Mouse (Mus musculus): ENCODE data around the gene Psap. TPM values are rescaled to one million over a fixed set of nuclear protein-coding genes. Genes with fewer than 3 reads are reported as not detected.
"Not testable (repeated sequence)": the region's sequence is repeated elsewhere in the genome, so short reads cannot be mapped to it uniquely, and the experiment has no call there.

Gene Psap
- polyA plus RNA-seq, 1 experiment from 2014 or later = 124 TPM

- ATAC-seq (ENCODE audit: low read depth) (no peak), DNase-seq (ENCODE audit: low spot score) (no peak)
- no peak overlapping the region for H3K4me3 ChIP-seq (ENCODE audit: low read depth, low read length)
Observed at GRCm38 (mm10) chr10:60243941-60244340, 33.5 kb upstream of the Psap start.

GRCm38 (mm10) chr10:60245041-60245440, 32.4 kb upstream of the Psap start:
- H3K4me1 ChIP-seq (ENCODE audit: control insufficient read depth, insufficient read depth, low read length) = no peaks in the 10 kb centered on the region
- no peak overlapping the region for H3K27ac ChIP-seq (replicated peaks; ENCODE audit: low read depth, low read length)
- H3K4me2 ChIP-seq (ENCODE audit: low read depth, low read length) = no peak overlapping the region
- no peak overlapping the region for H3K9ac ChIP-seq (ENCODE audit: low read depth, low read length)
- no peaks in the 10 kb centered on the region for H3K9me3 ChIP-seq (ENCODE audit: control insufficient read depth, low read length)
- peak; percentile 91 for DNase-seq (ENCODE audit: low spot score)
- H3K27me3 ChIP-seq (replicated peaks; ENCODE audit: control insufficient read depth, insufficient read depth, low read length) = no peaks in the 10 kb centered on the region
- no peaks in the 10 kb centered on the region for H3K36me3 ChIP-seq (ENCODE audit: control insufficient read depth, insufficient read depth, low read length)
- ATAC-seq (ENCODE audit: low read depth) = peak; percentile 73
- WGBS = 3% methylated on average over 8 of the region's 8 CpGs
- no peak overlapping the region for H3K4me3 ChIP-seq (ENCODE audit: low read depth, low read length)

More at GRCm38 (mm10) chr10:60243941-60244340, 33.5 kb upstream of the Psap start:
- no peak overlapping the region for H3K4me2 ChIP-seq (ENCODE audit: low read depth, low read length)
- no peaks in the 10 kb centered on the region for H3K9me3 ChIP-seq (ENCODE audit: control insufficient read depth, low read length)
- no peaks in the 10 kb centered on the region for H3K4me1 ChIP-seq (ENCODE audit: control insufficient read depth, insufficient read depth, low read length)
- no peak overlapping the region for H3K27ac ChIP-seq (replicated peaks; ENCODE audit: low read depth, low read length)
- H3K36me3 ChIP-seq (ENCODE audit: control insufficient read depth, insufficient read depth, low read length) = no peaks in the 10 kb centered on the region
- WGBS = 85% methylated on average over 5 of the region's 5 CpGs
- no peaks in the 10 kb centered on the region for H3K27me3 ChIP-seq (replicated peaks; ENCODE audit: control insufficient read depth, insufficient read depth, low read length)
- no peak overlapping the region for H3K9ac ChIP-seq (ENCODE audit: low read depth, low read length)

GRCm38 (mm10) chr10:60245635-60246034, 31.8 kb upstream of the Psap start:
- no peak for DNase-seq (ENCODE audit: low spot score)
- Histone ChIP-seq H3K9me3 (ENCODE audit: control insufficient read depth, low read length) (no peaks in the 10 kb centered on the region), H3K9ac (ENCODE audit: low read depth, low read length) (no peak overlapping the region), H3K27ac (replicated peaks; ENCODE audit: low read depth, low read length) (no peak overlapping the region), H3K4me3 (ENCODE audit: low read depth, low read length) (no peak overlapping the region), H3K4me2 (ENCODE audit: low read depth, low read length) (no peak overlapping the region), H3K27me3 (replicated peaks; ENCODE audit: control insufficient read depth, insufficient read depth, low read length) (no peaks in the 10 kb centered on the region), H3K36me3 (ENCODE audit: control insufficient read depth, insufficient read depth, low read length) (no peaks in the 10 kb centered on the region), H3K4me1 (ENCODE audit: control insufficient read depth, insufficient read depth, low read length) (no peaks in the 10 kb centered on the region)
- no peak for ATAC-seq (ENCODE audit: low read depth)
- WGBS = 74% methylated on average over 7 of the region's 7 CpGs

GRCm38 (mm10) chr10:60246519-60246918, 30.9 kb upstream of the Psap start:
- DNase-seq (ENCODE audit: low spot score) = peak; percentile 34
- H3K27me3 ChIP-seq (replicated peaks; ENCODE audit: control insufficient read depth, insufficient read depth, low read length) = no peaks in the 10 kb centered on the region
- no peak overlapping the region for H3K4me3 ChIP-seq (ENCODE audit: low read depth, low read length)
- H3K4me1 ChIP-seq (ENCODE audit: control insufficient read depth, insufficient read depth, low read length) = no peaks in the 10 kb centered on the region
- ATAC-seq (ENCODE audit: low read depth) = no peak
- H3K36me3 ChIP-seq (ENCODE audit: control insufficient read depth, insufficient read depth, low read length) = no peaks in the 10 kb centered on the region
- H3K27ac ChIP-seq (replicated peaks; ENCODE audit: low read depth, low read length) = no peak overlapping the region
- H3K4me2 ChIP-seq (ENCODE audit: low read depth, low read length) = no peak overlapping the region
- no peaks in the 10 kb centered on the region for H3K9me3 ChIP-seq (ENCODE audit: control insufficient read depth, low read length)
- 42% methylated on average over 5 of the region's 5 CpGs for WGBS
- no peak overlapping the region for H3K9ac ChIP-seq (ENCODE audit: low read depth, low read length)

- not testable (repeated sequence) for ATAC-seq (ENCODE audit: low read depth); H3K4me3 ChIP-seq (ENCODE audit: low read depth, low read length); H3K9ac ChIP-seq (ENCODE audit: low read depth, low read length); H3K27me3 ChIP-seq (replicated peaks; ENCODE audit: control insufficient read depth, insufficient read depth, low read length); H3K27ac ChIP-seq (replicated peaks; ENCODE audit: low read depth, low read length); H3K4me1 ChIP-seq (ENCODE audit: control insufficient read depth, insufficient read depth, low read length); DNase-seq (ENCODE audit: low spot score); H3K4me2 ChIP-seq (ENCODE audit: low read depth, low read length); H3K9me3 ChIP-seq (ENCODE audit: control insufficient read depth, low read length); H3K36me3 ChIP-seq (ENCODE audit: control insufficient read depth, insufficient read depth, low read length)
- WGBS = 83% methylated on average over 3 of the region's 3 CpGs
Observed at GRCm38 (mm10) chr10:60248345-60248744, 29.1 kb upstream of the Psap start.

- 73% methylated on average over 13 of the region's 13 CpGs for WGBS
- H3K27ac ChIP-seq (replicated peaks; ENCODE audit: low read depth, low read length) = no peak overlapping the region
- H3K4me3 ChIP-seq (ENCODE audit: low read depth, low read length) = no peak overlapping the region
- no peaks in the 10 kb centered on the region for H3K27me3 ChIP-seq (replicated peaks; ENCODE audit: control insufficient read depth, insufficient read depth, low read length)
- DNase-seq (ENCODE audit: low spot score) (no peak), ATAC-seq (ENCODE audit: low read depth) (no peak)
- H3K36me3 ChIP-seq (ENCODE audit: control insufficient read depth, insufficient read depth, low read length) = no peaks in the 10 kb centered on the region
- H3K4me2 ChIP-seq (ENCODE audit: low read depth, low read length) = no peak overlapping the region
- no peaks in the 10 kb centered on the region for H3K9me3 ChIP-seq (ENCODE audit: control insufficient read depth, low read length)
- no peak overlapping the region for H3K9ac ChIP-seq (ENCODE audit: low read depth, low read length)
- H3K4me1 ChIP-seq (ENCODE audit: control insufficient read depth, insufficient read depth, low read length) = no peaks in the 10 kb centered on the region
Observed at GRCm38 (mm10) chr10:60250426-60250965, 26.9 kb upstream of the Psap start.

- H3K27ac ChIP-seq (replicated peaks; ENCODE audit: low read depth, low read length) = no peak overlapping the region
- H3K4me2 ChIP-seq (ENCODE audit: low read depth, low read length) = no peak overlapping the region
- ATAC-seq (ENCODE audit: low read depth) = no peak
- no peaks in the 10 kb centered on the region for H3K4me1 ChIP-seq (ENCODE audit: control insufficient read depth, insufficient read depth, low read length)
- no peak for DNase-seq (ENCODE audit: low spot score)
- no peak overlapping the region for H3K4me3 ChIP-seq (ENCODE audit: low read depth, low read length)
- H3K9me3 ChIP-seq (ENCODE audit: control insufficient read depth, low read length) = no peaks in the 10 kb centered on the region
- no peaks in the 10 kb centered on the region for H3K36me3 ChIP-seq (ENCODE audit: control insufficient read depth, insufficient read depth, low read length)
- 62% methylated on average over 2 of the region's 4 CpGs for WGBS
- H3K27me3 ChIP-seq (replicated peaks; ENCODE audit: control insufficient read depth, insufficient read depth, low read length) = no peaks in the 10 kb centered on the region
- H3K9ac ChIP-seq (ENCODE audit: low read depth, low read length) = no peak overlapping the region
Observed at GRCm38 (mm10) chr10:60252187-60252586, 25.2 kb upstream of the Psap start.

- Histone ChIP-seq H3K27me3 (replicated peaks; ENCODE audit: control insufficient read depth, insufficient read depth, low read length) (no peaks in the 10 kb centered on the region), H3K9ac (ENCODE audit: low read depth, low read length) (no peak overlapping the region), H3K36me3 (ENCODE audit: control insufficient read depth, insufficient read depth, low read length) (no peaks in the 10 kb centered on the region), H3K4me3 (ENCODE audit: low read depth, low read length) (no peak overlapping the region), H3K4me2 (ENCODE audit: low read depth, low read length) (no peak overlapping the region), H3K9me3 (ENCODE audit: control insufficient read depth, low read length) (no peaks in the 10 kb centered on the region), H3K4me1 (ENCODE audit: control insufficient read depth, insufficient read depth, low read length) (no peaks in the 10 kb centered on the region), H3K27ac (replicated peaks; ENCODE audit: low read depth, low read length) (no peak overlapping the region)
- no peak for ATAC-seq (ENCODE audit: low read depth)
- DNase-seq (ENCODE audit: low spot score) = no peak
- WGBS = 65% methylated on average over 4 of the region's 4 CpGs
Observed at GRCm38 (mm10) chr10:60252606-60253005, 24.8 kb upstream of the Psap start.

GRCm38 (mm10) chr10:60256088-60256487, 21.3 kb upstream of the Psap start:
- 77% methylated on average over 6 of the region's 6 CpGs for whole genome bisulfite sequencing
- no peak; the same call in 1 of the 2 replicates for ATAC-seq (ENCODE audit: low read depth)
- no peaks in the 10 kb centered on the region for H3K36me3 ChIP-seq (ENCODE audit: control insufficient read depth, insufficient read depth, low read length)
- no peaks in the 10 kb centered on the region for H3K27me3 ChIP-seq (replicated peaks; ENCODE audit: control insufficient read depth, insufficient read depth, low read length)
- H3K27ac ChIP-seq (replicated peaks; ENCODE audit: low read depth, low read length) = no peak overlapping the region
- no peak overlapping the region for H3K4me2 ChIP-seq (ENCODE audit: low read depth, low read length)
- DNase-seq (ENCODE audit: low spot score) = no peak
- H3K4me3 ChIP-seq (ENCODE audit: low read depth, low read length) = no peak overlapping the region
- H3K9me3 ChIP-seq (ENCODE audit: control insufficient read depth, low read length) = no peaks in the 10 kb centered on the region
- no peak overlapping the region for H3K9ac ChIP-seq (ENCODE audit: low read depth, low read length)
- no peaks in the 10 kb centered on the region for H3K4me1 ChIP-seq (ENCODE audit: control insufficient read depth, insufficient read depth, low read length)
